In the genomic region with DNA sequence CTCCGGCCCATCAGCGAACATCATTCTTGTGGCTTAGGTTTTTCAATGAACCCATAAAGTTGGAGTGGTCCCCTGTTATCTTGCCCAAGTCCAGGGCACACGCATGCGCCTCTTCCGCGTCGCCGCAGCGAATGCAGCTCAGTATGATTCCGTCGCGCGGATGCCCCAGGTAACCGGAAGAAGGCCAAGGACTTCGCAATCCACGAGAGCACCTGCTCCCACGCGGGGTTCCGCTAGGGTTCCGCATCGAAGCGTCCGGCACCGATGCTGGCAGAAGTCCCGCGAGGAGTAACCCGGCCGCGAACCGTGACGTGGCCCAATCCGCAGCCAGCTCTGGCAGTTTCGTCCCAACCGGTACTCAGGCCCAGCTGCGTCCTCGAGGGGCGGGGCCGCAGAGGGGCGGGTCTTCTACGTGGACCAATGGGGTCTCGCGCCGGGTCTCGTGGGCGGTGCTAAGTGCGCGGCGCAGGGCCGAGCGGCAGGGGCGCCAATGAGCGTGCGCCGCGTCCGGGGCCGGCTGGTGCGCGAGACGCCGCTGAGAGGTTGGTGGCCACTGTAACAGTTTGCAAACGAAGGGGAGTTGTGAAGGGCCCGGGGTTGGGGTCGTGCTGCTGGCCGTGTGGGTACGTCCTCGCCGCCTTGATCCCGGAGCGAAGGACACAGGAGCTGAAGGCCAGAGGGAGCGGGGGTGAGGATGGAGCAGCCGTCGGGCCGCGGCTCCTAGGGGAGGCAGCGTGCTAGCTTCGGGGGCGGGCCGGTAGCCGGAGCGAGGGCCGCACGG, we compare ENCODE assay signal across 8 mouse cellular contexts. TPM values are rescaled to one million over a fixed set of nuclear protein-coding genes. Genes with fewer than 3 reads are reported as not detected.
A peak's percentile ranks its signal among the peaks of the same experiment; 100 is the strongest.
DNase-seq lines count a peak whose midpoint lies in the region; ATAC-seq and TF ChIP-seq lines count a peak whose summit lies in the region.

A gene (plus strand): TSS at position 437 of the 781 bp plus-strand sequence.

- TF ChIP-seq POLR2A in kidney, adult 2 months (IDR thresholded peaks at IDR 0.05; ENCODE audit: low read depth, low read length), result peak; percentile 67
- TF ChIP-seq POLR2A in spleen, adult 2 months (IDR thresholded peaks at IDR 0.05; ENCODE audit: low read depth, low read length), result peak; percentile 71

- peak within 1 kb of the TSS; percentile 86 for H3K4me2 ChIP-seq in embryonic facial prominence, embryonic 13.5 days
- H3K4me2 ChIP-seq in limb, embryonic 12.5 days, result peak within 1 kb of the TSS; percentile 92
- H3K4me2 ChIP-seq in midbrain, embryonic 15.5 days, result peak within 1 kb of the TSS; percentile 87

- no peaks in the 10 kb centered on the region for H3K9me3 ChIP-seq in embryonic facial prominence, embryonic 13.5 days
- no peaks in the 10 kb centered on the region for H3K9me3 ChIP-seq in limb, embryonic 12.5 days
- no peaks in the 10 kb centered on the region for H3K9me3 ChIP-seq in midbrain, embryonic 15.5 days

- WGBS in embryonic facial prominence, embryonic 13.5 days, result under 1% methylated on average over 82 of the region's 83 CpGs
- under 1% methylated on average over 83 of the region's 83 CpGs for WGBS in kidney, adult 2 months
- under 1% methylated on average over 83 of the region's 83 CpGs for WGBS in limb, embryonic 12.5 days
- WGBS in midbrain, embryonic 15.5 days, result under 1% methylated on average over 83 of the region's 83 CpGs
- WGBS in spleen, adult 2 months, result under 1% methylated on average over 83 of the region's 83 CpGs

- peak; percentile 99 for DNase-seq in 3134 (ENCODE audit: extremely low read depth, insufficient read length, low spot score)
- DNase-seq in adrenal gland, postnatal 36 days, result peak; percentile 99
- peak; percentile 99 to 100 for DNase-seq in heart, adult 18-20 months
- DNase-seq in kidney, adult 2 months, result peak; percentile 100
- DNase-seq in spleen, adult 2 months (ENCODE audit: low read depth in 1 of 2, low spot score in 2 of 2), result peak; percentile 97 to 99

- peaks cover 37% of the 10 kb centered on the region for H3K36me3 ChIP-seq in embryonic facial prominence, embryonic 13.5 days
- H3K36me3 ChIP-seq in kidney, adult 2 months (ENCODE audit: control insufficient read depth, insufficient read depth, low read length), result no peaks in the 10 kb centered on the region
- H3K36me3 ChIP-seq in limb, embryonic 12.5 days, result peaks cover 38% of the 10 kb centered on the region
- peaks cover 32% of the 10 kb centered on the region for H3K36me3 ChIP-seq in midbrain, embryonic 15.5 days (replicated peaks)
- H3K36me3 ChIP-seq in spleen, adult 2 months (ENCODE audit: control insufficient read depth, insufficient read depth, low read length), result peaks cover 22% of the 10 kb centered on the region

- H3K4me3 ChIP-seq in embryonic facial prominence, embryonic 13.5 days, result peak within 1 kb of the TSS; percentile 89
- peak within 1 kb of the TSS; percentile 86 for H3K4me3 ChIP-seq in kidney, adult 2 months (ENCODE audit: insufficient read depth, low read depth, low read length)
- peak within 1 kb of the TSS; percentile 87 for H3K4me3 ChIP-seq in limb, embryonic 12.5 days (replicated peaks)
- peak within 1 kb of the TSS; percentile 77 for H3K4me3 ChIP-seq in midbrain, embryonic 15.5 days
- H3K4me3 ChIP-seq in spleen, adult 2 months (ENCODE audit: extremely low read depth, insufficient read depth, insufficient read length), result peak within 1 kb of the TSS; percentile 92

- peaks cover 17% of the 10 kb centered on the region for H3K4me1 ChIP-seq in embryonic facial prominence, embryonic 13.5 days
- peaks cover 9% of the 10 kb centered on the region; the same call in 1 of the 2 replicates for H3K4me1 ChIP-seq in kidney, adult 2 months (ENCODE audit: control insufficient read depth, insufficient read depth, low read length)
- H3K4me1 ChIP-seq in limb, embryonic 12.5 days (replicated peaks), result peaks cover 16% of the 10 kb centered on the region
- H3K4me1 ChIP-seq in midbrain, embryonic 15.5 days, result peaks cover 17% of the 10 kb centered on the region
- H3K4me1 ChIP-seq in spleen, adult 2 months (ENCODE audit: control insufficient read depth, insufficient read depth, insufficient read length), result peaks cover 7% of the 10 kb centered on the region; the same call in 1 of the 2 replicates

- H3K9ac ChIP-seq in embryonic facial prominence, embryonic 13.5 days, result peak within 1 kb of the TSS; percentile 95
- H3K9ac ChIP-seq in limb, embryonic 12.5 days (replicated peaks), result peak within 1 kb of the TSS; percentile 90
- peak within 1 kb of the TSS; percentile 80 for H3K9ac ChIP-seq in midbrain, embryonic 15.5 days

- peak within 1 kb of the TSS; percentile 87 for H3K27ac ChIP-seq in embryonic facial prominence, embryonic 13.5 days
- H3K27ac ChIP-seq in kidney, adult 2 months (ENCODE audit: insufficient read depth, low read depth, low read length), result peak within 1 kb of the TSS; percentile 89
- H3K27ac ChIP-seq in limb, embryonic 12.5 days, result peak within 1 kb of the TSS; percentile 82
- peak within 1 kb of the TSS; percentile 87 for H3K27ac ChIP-seq in midbrain, embryonic 15.5 days
- peak within 1 kb of the TSS; percentile 82 for H3K27ac ChIP-seq in spleen, adult 2 months (ENCODE audit: insufficient read depth, low read length)

- peak; percentile 97 for ATAC-seq in embryonic facial prominence, embryonic 13.5 days (ENCODE audit: insufficient number of reproducible peaks, insufficient read depth, low FRiP score, low TSS enrichment, low read depth)
- peak; percentile 96 for ATAC-seq in limb, embryonic 12.5 days (ENCODE audit: insufficient number of reproducible peaks, insufficient read depth, low FRiP score, low TSS enrichment, low read depth)
- ATAC-seq in midbrain, embryonic 15.5 days (replicated peaks), result peak; percentile 98

- 0 out of 2 replicates have a peak, but pooled peaks have one; percentile 8 for TF ChIP-seq CTCF in kidney, adult 2 months (conservative IDR thresholded peaks at IDR 0.05; ENCODE audit: insufficient read depth, insufficient read length, low read depth, low read length)
- TF ChIP-seq CTCF in spleen, adult 2 months (IDR thresholded peaks at IDR 0.05; ENCODE audit: extremely low read depth, insufficient read depth, insufficient read length, insufficient replicate concordance), result no peak

- H3K27me3 ChIP-seq in embryonic facial prominence, embryonic 13.5 days, result no peaks in the 10 kb centered on the region
- H3K27me3 ChIP-seq in kidney, adult 2 months (replicated peaks; ENCODE audit: control insufficient read depth, insufficient read depth, low read length), result no peaks in the 10 kb centered on the region
- H3K27me3 ChIP-seq in limb, embryonic 12.5 days, result no peaks in the 10 kb centered on the region
- H3K27me3 ChIP-seq in midbrain, embryonic 15.5 days (replicated peaks), result no peaks in the 10 kb centered on the region
- H3K27me3 ChIP-seq in spleen, adult 2 months (ENCODE audit: control insufficient read depth, insufficient read depth, low read length), result no peaks in the 10 kb centered on the region

RNA-seq across cellular contexts. Expression of the gene that starts here (rescaled TPM):
- total RNA-seq in adrenal gland, postnatal 36 days (2021), result 100 to 1,000 TPM; 203 to 204 TPM
- polyA plus RNA-seq in embryonic facial prominence, embryonic 13.5 days (2015; fragmentation: Nextera tagmentation; extraction: Ambion mirVana), result 30.8 and 31.6 TPM in 2 replicates
- total RNA-seq in heart, adult 18-20 months (2021), result 10 to 100 TPM; 46.6 to 65.5 TPM
- 42.3 and 45.0 TPM in 2 replicates for polyA plus RNA-seq in kidney, adult 2 months (2012; rRNA removed)
- polyA plus RNA-seq in limb, embryonic 12.5 days (2016; fragmentation: Nextera tagmentation; extraction: Ambion mirVana), result 34.0 and 36.4 TPM in 2 replicates
- 28.1 and 29.7 TPM in 2 replicates for polyA plus RNA-seq in midbrain, embryonic 15.5 days (2015; fragmentation: Nextera tagmentation; extraction: Ambion mirVana)
- 39.8 and 44.3 TPM in 2 replicates for polyA plus RNA-seq in spleen, adult 2 months (2012; rRNA removed)

Comparison
In these comparisons a context has a peak if more than half of its experiments do, and no peak if none do; other contexts are left out.
1. Peak in every context shown above with its lines: DNase-seq, ATAC-seq, H3K4me3 ChIP-seq and H3K27ac ChIP-seq.